Mouse (Mus musculus): Measurements from ENCODE around the gene Miox. TPM values are rescaled to one million over a fixed set of nuclear protein-coding genes. Genes with fewer than 3 reads are reported as not detected.

Miox gene
- total RNA-seq (2021): not detected
- long read RNA-seq, experiment 1: 0 reads
- long read RNA-seq, experiment 2: 0 reads

GRCm38 (mm10) chr15:89334271-89334670 lies at the start of gene Miox:
Miox (plus strand) TSS chr15:89334398.
- DNase-seq: no peak

- DNase-seq: no peak
These were observed 49.2 kb upstream of the Miox start for GRCm38 (mm10) chr15:89285004-89285403.

GRCm38 (mm10) chr15:89285478-89285877 lies 48.7 kb upstream of the Miox start:
- no peak for DNase-seq

GRCm38 (mm10) chr15:89286114-89286513 lies 48.1 kb upstream of the Miox start:
- DNase-seq: no peak

- no peak for DNase-seq
These were observed 47.6 kb upstream of the Miox start for GRCm38 (mm10) chr15:89286582-89286981.

- DNase-seq: no peak
These were observed 45.9 kb upstream of the Miox start for GRCm38 (mm10) chr15:89288227-89288767.

GRCm38 (mm10) chr15:89289455-89289854 lies 44.7 kb upstream of the Miox start:
- no peak for DNase-seq

- no peak for DNase-seq
These were observed 42.7 kb upstream of the Miox start for GRCm38 (mm10) chr15:89291521-89291920.

- DNase-seq: no peak
These were observed 41.4 kb upstream of the Miox start for GRCm38 (mm10) chr15:89292795-89293194.

GRCm38 (mm10) chr15:89293778-89294177 lies 40.4 kb upstream of the Miox start:
- no peak for DNase-seq

- DNase-seq: no peak
These were observed 38.5 kb upstream of the Miox start for GRCm38 (mm10) chr15:89295580-89296165.

GRCm38 (mm10) chr15:89296465-89296864 lies 37.7 kb upstream of the Miox start:
- peak; percentile 66 to 78 for DNase-seq

- no peak for DNase-seq
These were observed 36.5 kb upstream of the Miox start for GRCm38 (mm10) chr15:89297695-89298094.

GRCm38 (mm10) chr15:89300180-89300579 lies 34.0 kb upstream of the Miox start:
- DNase-seq: no peak

GRCm38 (mm10) chr15:89300600-89300999 lies 33.6 kb upstream of the Miox start:
- no peak for DNase-seq

- DNase-seq: no peak
These were observed 28.2 kb upstream of the Miox start for GRCm38 (mm10) chr15:89305966-89306365.

GRCm38 (mm10) chr15:89307461-89307860 lies 26.7 kb upstream of the Miox start:
- DNase-seq: no peak

- no peak for DNase-seq
These were observed 25.6 kb upstream of the Miox start for GRCm38 (mm10) chr15:89308406-89309139.

GRCm38 (mm10) chr15:89309962-89310498 lies 24.2 kb upstream of the Miox start:
- DNase-seq: peak in 1 of 2 experiments; percentile 46

GRCm38 (mm10) chr15:89313359-89313758 lies 20.8 kb upstream of the Miox start:
- DNase-seq: no peak

- DNase-seq: no peak
These were observed 20.1 kb upstream of the Miox start for GRCm38 (mm10) chr15:89314107-89314506.

- DNase-seq: no peak
These were observed 19.5 kb upstream of the Miox start for GRCm38 (mm10) chr15:89314511-89315189.
